Mouse (Mus musculus): ENCODE results near the gene Dmgdh.

Dmgdh gene

DNA sequence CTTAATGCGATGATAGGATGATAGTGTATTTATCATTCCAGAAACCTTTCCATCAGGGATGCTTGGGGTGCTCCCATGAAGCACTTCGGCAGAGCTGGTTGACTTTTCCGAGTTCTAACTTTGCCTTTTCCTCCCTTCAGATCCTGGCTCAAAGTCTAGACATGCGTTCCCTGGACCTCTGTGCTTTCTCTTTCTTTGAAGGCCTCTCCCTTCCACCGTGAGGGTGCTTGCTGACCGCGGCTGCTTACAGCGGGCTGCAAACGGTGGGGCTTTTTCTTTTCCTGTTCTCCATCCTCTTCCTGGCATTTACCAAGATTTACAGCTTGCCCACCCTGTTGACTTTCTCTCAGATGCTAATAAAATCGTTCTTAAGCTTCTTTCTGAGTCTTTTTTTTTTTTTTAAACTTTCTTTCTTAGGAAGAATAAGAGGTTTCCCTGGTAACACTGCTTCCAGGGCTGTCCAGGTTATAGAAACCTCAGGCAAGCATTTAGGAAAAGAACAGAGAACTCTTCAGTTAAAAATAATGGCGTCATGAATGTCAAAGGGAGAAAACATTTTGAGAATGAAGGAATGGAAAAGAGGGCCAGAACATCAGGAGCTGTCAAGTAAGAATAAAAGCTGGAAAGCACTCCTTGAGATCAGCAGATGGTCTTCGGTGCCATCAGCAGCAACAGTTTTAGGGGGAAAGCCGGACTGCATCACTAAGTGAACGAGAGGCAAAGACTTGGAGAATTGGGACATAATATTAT, 84.1 kb downstream of the Dmgdh start:
- in situ Hi-C loops (cut with MboI; ENCODE audit: low pct_unique_long_range_greater_than_20kb in 1 of 2, low sequenced_read_pairs in 2 of 2, unreplicated experiment in 1 of 2): no loop called here

DNA sequence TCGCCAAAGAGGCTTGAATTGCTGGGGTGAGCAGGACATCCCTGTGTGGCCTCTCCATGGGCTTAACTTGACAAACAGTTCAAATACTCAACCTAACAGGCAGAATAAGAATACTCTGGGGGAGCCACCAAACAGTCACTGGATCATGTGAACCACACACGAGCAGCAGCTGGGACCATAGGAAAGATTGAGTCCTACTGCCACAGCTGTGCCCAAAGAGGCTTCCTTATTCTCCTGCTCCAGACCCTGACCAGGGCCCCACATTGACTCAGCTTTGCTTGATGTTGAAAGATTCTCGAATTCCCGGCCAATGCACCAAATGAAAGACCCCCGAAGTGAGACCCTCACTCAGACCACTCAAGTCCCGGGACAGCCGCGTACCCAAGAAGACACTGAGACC, 87.6 kb downstream of the Dmgdh start:
- in situ Hi-C loops (cut with MboI; ENCODE audit: low pct_unique_long_range_greater_than_20kb in 1 of 2, low sequenced_read_pairs in 2 of 2, unreplicated experiment in 1 of 2): no loop called here

DNA sequence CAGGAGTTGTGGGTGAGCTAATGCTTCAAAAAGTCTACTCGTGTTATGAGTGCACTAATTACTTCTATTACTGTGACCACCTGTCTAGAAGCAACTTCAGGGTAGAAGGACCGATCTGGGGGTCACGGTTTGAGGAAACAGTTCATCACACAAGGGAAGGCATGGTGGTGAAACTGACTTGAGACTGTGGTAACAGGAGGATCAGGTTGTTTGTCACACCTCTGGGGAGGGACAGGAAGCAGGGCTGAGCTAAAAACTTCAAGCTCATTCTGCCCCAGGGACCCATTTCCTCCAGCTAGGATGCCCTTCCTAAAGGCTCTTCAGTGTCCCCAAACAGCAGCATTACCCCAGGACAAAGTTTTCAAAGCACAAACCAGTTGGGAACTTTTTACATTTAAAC, 88.6 kb downstream of the Dmgdh start:
- in situ Hi-C loops (cut with MboI; ENCODE audit: low pct_unique_long_range_greater_than_20kb in 1 of 2, low sequenced_read_pairs in 2 of 2, unreplicated experiment in 1 of 2): no loop called here

GRCm38 (mm10) chr13:93764321-93764973, 90.2 kb downstream of the Dmgdh start:
- in situ Hi-C loops (cut with MboI; ENCODE audit: low pct_unique_long_range_greater_than_20kb in 1 of 2, low sequenced_read_pairs in 2 of 2, unreplicated experiment in 1 of 2): no loop called here

DNA sequence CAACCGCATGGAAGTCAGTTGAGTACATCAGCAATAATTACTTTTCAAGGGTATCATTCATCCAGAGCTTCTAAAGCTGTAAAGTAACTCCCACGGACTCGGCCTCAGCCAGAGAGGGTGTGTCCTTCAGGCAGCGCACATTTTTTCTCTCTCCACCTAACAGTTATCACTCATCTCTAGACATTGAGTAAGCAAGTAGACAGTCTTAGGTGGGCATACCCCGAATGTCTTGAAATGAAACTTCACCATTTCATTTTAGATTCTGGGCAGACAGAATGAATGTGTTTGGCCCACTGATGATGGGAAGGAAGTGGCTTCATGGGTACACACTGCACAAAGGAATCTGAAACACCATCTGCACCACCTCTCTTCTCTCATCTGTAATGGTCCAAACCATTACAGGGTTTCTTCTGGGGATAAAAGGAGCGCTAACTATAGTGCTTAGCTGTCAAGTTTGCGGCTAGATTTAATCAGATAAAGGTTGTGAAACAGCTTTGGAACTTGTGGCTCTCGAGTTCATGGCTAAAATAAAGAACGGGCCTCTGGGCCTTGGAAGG, 96.9 kb downstream of the Dmgdh start:
- in situ Hi-C loops (cut with MboI; ENCODE audit: low pct_unique_long_range_greater_than_20kb in 1 of 2, low sequenced_read_pairs in 2 of 2, unreplicated experiment in 1 of 2): no loop called here

- in situ Hi-C loops (cut with MboI; ENCODE audit: low pct_unique_long_range_greater_than_20kb in 1 of 2, low sequenced_read_pairs in 2 of 2, unreplicated experiment in 1 of 2): no loop called here
Measured at GRCm38 (mm10) chr13:93771588-93772278, 97.5 kb downstream of the Dmgdh start, which contains the start of gene Arsb. Gene Arsb (plus strand): TSS chr13:93771630.

DNA sequence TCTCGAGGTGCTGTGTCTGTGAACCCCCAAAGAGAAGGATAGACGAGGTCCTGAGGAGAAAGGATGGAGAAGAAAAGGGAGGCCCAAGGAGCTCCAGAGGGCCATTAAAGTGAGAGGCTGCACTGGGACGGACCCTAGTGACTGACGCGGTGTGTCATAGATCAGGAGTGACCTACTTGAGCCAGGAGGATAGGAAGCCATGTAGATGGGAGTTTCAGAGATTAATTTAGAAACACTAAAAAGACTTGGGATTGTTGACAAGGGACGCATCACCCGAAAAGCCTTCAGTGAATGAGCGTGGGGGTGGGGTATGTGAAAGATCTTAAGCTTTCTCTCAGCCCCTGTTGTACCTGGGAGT, 98.0 kb downstream of the Dmgdh start:
- in situ Hi-C loops (cut with MboI; ENCODE audit: low pct_unique_long_range_greater_than_20kb in 1 of 2, low sequenced_read_pairs in 2 of 2, unreplicated experiment in 1 of 2): no loop called here

- in situ Hi-C loops (cut with MboI; ENCODE audit: low pct_unique_long_range_greater_than_20kb in 1 of 2, low sequenced_read_pairs in 2 of 2, unreplicated experiment in 1 of 2): no loop called here
Measured at GRCm38 (mm10) chr13:93772861-93773260, 98.6 kb downstream of the Dmgdh start.

DNA sequence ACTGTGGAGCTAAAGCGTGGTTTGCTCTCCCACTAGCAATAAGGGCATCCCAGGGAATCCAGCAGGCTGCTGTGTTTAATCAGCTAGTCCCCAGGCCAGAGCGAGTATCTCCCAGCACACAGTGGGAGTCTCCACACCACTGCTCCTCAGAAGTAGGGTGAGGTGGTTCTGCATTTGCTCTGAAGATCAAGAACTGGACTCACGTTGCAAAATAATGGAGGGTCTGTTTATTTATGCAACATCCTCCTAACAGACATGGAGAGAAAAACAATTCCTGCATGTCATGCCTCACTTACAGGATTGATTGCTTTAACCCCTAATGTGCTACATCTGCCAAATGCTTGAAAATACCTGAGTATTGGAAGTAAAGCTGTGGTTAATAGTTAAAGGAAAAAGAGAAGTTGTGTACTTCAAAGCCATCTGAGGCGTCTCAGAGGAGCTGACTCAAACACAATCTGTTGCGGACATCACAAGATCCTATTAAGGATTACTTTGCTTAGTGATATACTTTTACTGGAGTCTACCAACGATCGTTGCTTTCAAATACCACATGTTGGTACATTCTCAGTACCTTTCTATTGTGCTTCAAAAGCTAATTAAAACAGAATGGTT, 99.6 kb downstream of the Dmgdh start:
- in situ Hi-C loops (cut with MboI; ENCODE audit: low pct_unique_long_range_greater_than_20kb in 1 of 2, low sequenced_read_pairs in 2 of 2, unreplicated experiment in 1 of 2): no loop called here

GRCm38 (mm10) chr13:93782823-93783222, 108.6 kb downstream of the Dmgdh start:
- in situ Hi-C loops (cut with MboI; ENCODE audit: low pct_unique_long_range_greater_than_20kb in 1 of 2, low sequenced_read_pairs in 2 of 2, unreplicated experiment in 1 of 2): no loop called here

DNA sequence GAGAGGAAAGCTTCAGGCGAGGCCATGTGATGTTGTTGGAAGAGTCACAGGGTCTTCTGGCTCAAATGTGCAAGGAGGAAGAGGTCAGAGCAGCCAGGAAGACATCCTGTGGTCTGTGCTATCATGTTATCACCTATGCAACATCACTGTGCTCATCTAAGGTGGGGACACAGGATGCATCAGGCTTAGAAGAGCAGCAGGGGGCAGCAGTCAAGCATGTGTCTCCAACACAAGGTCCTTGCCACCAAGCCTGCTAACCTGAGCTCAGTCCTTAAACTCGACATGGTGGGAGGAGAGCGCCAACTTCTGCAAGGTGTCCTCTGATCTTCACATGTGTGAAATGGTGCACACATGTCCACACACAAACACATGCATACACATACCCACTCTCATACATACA, 111.1 kb downstream of the Dmgdh start:
- in situ Hi-C loops (cut with MboI; ENCODE audit: low pct_unique_long_range_greater_than_20kb in 1 of 2, low sequenced_read_pairs in 2 of 2, unreplicated experiment in 1 of 2): no loop called here

DNA sequence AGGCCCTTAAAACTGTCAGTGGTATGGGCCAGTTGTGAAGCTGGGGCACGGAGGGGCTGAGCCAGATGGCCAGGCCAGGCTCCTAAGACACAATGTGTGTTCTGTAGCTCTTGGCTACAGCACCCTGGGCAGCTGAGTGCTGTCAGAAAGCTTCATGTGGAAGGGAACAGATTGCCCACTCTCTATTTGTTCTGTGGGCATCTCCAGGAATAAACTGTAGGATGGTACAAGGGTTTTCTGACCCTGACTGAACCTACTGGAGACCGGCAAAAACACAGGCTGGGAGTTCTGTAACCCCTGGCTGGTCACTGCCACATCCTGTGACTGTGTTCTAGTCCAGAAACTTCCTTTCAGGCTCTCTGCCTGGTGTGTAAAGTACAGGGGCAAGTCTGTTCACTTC, 111.8 kb downstream of the Dmgdh start:
- in situ Hi-C loops (cut with MboI; ENCODE audit: low pct_unique_long_range_greater_than_20kb in 1 of 2, low sequenced_read_pairs in 2 of 2, unreplicated experiment in 1 of 2): no loop called here

- in situ Hi-C loops (cut with MboI; ENCODE audit: low pct_unique_long_range_greater_than_20kb in 1 of 2, low sequenced_read_pairs in 2 of 2, unreplicated experiment in 1 of 2): no loop called here
Measured at GRCm38 (mm10) chr13:93787647-93788046, 113.4 kb downstream of the Dmgdh start.

DNA sequence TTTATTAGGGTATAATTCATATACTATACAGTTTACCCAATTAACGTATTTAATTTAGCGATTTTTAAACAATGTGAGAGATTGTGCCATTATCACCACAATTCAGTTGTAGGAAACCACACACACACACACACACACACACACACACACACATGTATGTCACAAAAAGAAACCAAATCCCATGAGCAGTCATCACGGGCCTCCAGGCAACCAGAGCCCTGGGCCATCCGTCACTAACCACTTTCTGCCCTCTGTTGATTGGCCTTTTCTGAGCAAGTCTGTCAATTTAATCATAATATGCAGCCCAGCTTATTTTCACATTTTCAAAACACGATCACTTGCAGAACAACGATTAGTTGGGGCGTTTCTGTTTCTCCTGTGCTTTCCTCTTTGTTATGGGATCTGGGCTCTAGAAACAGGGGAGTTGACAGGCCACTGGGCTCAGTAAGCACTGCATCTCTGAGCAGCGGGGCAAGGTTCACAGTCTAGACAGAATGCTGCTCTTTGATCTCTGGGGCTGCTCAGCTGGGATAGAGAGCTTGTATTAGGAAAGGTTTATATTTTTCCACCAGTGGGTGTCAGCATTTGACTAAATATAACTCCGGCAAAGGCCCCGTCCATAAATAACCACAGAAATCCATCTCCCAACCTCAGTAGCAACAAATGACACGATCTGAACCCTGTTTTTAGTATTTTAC, 118.9 kb downstream of the Dmgdh start:
- in situ Hi-C loops (cut with MboI; ENCODE audit: low pct_unique_long_range_greater_than_20kb in 1 of 2, low sequenced_read_pairs in 2 of 2, unreplicated experiment in 1 of 2): no loop called here

DNA sequence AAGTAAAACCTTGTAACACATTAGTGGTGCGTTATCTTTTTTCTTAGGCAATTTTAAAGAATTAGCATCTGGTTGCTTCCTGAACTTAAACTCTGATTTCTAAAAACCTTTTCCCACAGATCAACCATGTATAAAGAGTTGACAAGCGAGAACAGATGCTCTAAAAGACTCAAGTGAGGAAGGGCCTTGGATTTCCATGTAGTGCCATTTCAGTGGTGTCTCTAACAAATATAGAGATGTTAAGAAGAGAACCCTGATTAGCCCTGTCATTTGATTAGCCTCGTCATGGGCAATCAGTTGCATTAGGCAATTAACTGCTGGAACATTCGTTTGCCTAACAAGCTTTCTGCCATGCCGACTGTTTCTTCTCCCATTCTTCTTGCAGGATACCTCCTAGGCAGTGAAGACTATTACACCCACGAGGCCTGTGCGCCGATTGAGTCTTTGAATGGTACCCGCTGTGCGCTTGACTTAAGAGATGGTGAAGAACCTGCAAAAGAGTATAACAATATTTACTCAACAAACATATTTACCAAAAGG, 119.5 kb downstream of the Dmgdh start:
- in situ Hi-C loops (cut with MboI; ENCODE audit: low pct_unique_long_range_greater_than_20kb in 1 of 2, low sequenced_read_pairs in 2 of 2, unreplicated experiment in 1 of 2): no loop called here

GRCm38 (mm10) chr13:93797011-93797600, 122.9 kb downstream of the Dmgdh start:
- in situ Hi-C loops (cut with MboI; ENCODE audit: low pct_unique_long_range_greater_than_20kb in 1 of 2, low sequenced_read_pairs in 2 of 2, unreplicated experiment in 1 of 2): no loop called here

Measured in mouse embryonic stem cell (cell line).